Mouse (Mus musculus) colon, adult 2 months (tissue): ENCODE data around the gene Smpdl3b. TPM values are rescaled to one million over a fixed set of nuclear protein-coding genes. Genes with fewer than 3 reads are reported as not detected.

ENCODE experiments used
- polyA plus RNA-seq: library from polyadenylated mRNA; depleted of rRNA; stranded (reverse); fragments of >200 nt; gene quantifications from 2 replicates; pipeline ENCODE4 v1.2.3, GENCODE M21; 2012; rRNA removed

Smpdl3b gene
- 6.8 and 8.0 TPM in 2 replicates for polyA plus RNA-seq

DNA sequence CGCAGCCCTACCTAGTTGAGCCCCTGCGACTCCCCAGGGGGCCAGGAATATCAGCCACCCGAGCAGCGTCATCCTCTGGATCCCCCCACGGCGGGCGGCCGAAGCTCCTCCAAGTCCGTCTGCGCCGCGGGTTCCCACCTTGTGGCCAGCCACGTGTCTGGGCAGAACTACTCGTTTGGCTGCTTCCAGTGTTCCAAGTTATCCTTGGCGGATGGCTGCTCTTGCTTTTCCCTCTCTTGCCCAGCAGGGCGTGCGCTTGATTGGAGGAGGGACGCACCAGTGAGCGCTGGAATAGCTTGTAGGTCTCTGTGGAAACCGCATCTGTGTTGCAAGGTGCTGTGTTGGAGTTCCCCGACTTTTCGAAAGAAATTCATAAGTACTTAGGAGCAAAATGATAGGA, at the start of gene Smpdl3b:
Smpdl3b (minus strand) TSS at position 279 of the 400 bp plus-strand sequence.

DNA sequence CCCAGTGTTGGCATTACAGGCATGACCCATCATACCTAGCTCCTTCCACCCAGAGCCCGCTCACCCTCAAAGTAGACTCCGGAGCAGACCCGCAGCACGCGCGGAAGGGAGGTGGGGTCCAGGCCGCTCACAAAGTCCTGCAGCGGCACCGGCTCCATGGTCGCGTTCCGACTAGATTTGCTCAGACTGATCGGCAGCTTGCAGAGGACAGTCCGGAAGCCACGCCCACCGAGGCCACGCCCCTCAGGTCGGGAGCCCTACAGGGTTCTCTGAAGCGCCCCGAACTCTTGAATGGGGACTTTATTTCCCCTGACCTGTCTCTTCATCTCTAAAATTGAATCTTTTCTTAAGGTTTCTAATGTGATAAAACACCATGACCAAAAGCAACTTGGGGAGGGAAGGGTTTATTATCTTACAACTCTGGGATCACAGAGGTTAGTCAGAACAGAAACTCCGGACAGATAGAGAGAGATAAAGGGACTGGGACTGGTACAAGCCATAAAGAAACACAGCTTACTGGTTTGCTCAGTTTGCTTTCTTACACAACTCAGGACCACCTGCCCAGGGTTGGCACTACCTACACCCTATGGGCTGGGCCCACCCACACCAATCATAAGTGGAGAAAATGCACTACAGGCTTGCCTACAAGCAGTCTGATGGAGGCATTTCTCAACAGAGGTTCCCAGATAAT, 39.3 kb upstream of the Smpdl3b start, which contains the start of gene Themis2:
Themis2 (minus strand) TSS at position 192 of the 691 bp plus-strand sequence.

DNA sequence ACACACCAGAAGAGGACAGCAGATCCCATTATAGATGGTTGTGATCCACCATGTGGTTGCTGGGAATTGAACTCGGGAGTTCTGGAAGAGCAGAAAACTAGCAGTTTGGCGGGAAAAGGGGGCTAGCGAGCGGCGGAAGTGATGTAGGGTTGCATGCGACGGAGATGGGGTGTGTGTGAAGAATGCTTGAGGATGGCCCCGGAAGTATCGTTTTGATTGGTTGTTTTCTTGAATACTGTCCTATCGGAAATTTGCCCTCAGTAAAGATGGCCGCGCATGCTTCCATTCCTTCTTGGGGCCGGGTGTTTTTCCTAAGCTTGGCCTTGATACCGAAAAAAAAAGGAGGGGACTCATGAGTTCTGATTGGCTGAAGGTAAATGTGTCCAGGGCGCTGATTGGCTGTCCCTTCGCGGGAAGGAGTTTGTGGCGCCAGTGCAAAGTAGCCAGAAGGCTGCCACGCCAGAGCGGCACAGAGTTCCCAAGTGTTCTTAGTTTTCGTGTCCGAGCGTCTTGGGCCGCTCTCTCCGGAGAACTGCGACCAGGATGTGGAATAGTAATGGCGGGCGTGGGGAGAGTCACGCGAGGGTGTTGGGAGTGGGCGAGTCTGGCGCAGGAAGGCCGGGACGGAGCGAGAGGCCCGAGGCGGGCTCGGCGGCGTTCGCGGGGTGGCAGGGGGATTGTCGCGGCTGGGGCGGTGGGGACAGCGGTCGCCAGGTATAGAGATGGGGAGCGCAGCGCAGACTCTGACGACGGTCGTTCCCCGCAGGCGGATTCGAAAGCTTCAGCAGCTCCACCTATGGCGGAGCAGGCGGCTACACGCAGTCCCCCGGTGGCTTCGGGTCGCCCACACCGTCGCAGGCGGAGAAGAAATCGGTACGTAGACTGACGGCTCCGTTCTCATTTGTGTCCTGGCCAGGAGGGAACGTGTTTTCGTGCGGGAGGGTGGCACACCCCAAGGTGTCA, 11.1 kb upstream of the Smpdl3b start, which contains the start of gene Rpa2:
Rpa2 (plus strand) TSS at position 419 of the 963 bp plus-strand sequence.

DNA sequence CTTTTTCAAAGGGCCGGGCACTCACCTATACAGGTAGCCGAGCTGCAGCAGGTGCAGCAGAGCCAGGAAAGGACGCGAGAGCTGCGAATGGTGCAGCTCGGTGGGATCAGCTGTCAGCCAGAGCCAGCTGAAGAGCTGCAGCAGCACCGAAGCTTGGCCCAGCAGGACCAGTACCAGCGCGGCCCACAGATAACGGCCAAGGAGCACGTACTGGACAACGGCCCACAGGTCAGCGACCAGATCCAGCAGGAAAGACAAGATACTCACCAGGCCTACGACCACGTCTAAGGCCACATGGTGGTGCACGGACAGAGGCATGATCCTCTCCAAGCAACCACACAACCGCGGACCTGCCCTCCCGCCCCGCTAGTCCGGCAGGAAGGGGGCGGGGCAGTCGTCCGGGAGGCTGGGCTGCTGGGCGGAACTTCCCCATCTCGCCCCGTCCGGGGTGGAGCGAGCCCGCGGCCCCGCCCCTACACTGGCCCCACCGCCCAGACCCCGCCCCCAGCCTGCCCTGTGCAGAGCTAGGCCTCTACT, 24.8 kb downstream of the Smpdl3b start, which contains the start of gene Xkr8:
Xkr8 (minus strand) TSS at position 399 of the 537 bp plus-strand sequence.

Other genes with a start within 250 kb of the Smpdl3b start
- gene Sesn2, start 246.8 kb downstream of the Smpdl3b start, polyA plus RNA-seq: 11.0 and 12.6 TPM in 2 replicates
- gene Atpif1, start 223.6 kb downstream of the Smpdl3b start, polyA plus RNA-seq: 144 and 165 TPM in 2 replicates
- 10.1 and 13.4 TPM in 2 replicates for gene Dnajc8, start 221.7 kb downstream of the Smpdl3b start, polyA plus RNA-seq
- 4.0 and 5.9 TPM in 2 replicates for gene Ptafr, start 193.2 kb downstream of the Smpdl3b start, polyA plus RNA-seq
- 16.8 and 17.1 TPM in 2 replicates for gene Eya3, start 118.3 kb downstream of the Smpdl3b start, polyA plus RNA-seq
- gene Xkr8, start 24.7 kb downstream of the Smpdl3b start, polyA plus RNA-seq: 1.7 and 4.3 TPM in 2 replicates
- 7.3 and 11.6 TPM in 2 replicates for gene Rpa2, start 11.1 kb upstream of the Smpdl3b start, polyA plus RNA-seq
- gene Themis2, start 39.1 kb upstream of the Smpdl3b start, polyA plus RNA-seq: 3.5 and 3.7 TPM in 2 replicates
- 17.0 and 17.8 TPM in 2 replicates for gene Ppp1r8, start 85.9 kb upstream of the Smpdl3b start, polyA plus RNA-seq
- 13.7 and 14.3 TPM in 2 replicates for gene Stx12, start 127.3 kb upstream of the Smpdl3b start, polyA plus RNA-seq
- gene Fam76a, start 165.3 kb upstream of the Smpdl3b start, polyA plus RNA-seq: 8.7 and 11.4 TPM in 2 replicates
- 2.6 TPM in 2 replicates for gene Fgr, start 216.8 kb upstream of the Smpdl3b start, polyA plus RNA-seq